Mouse (Mus musculus) midbrain, embryonic 16.5 days (tissue): ENCODE data around the gene Ubap1. TPM values are rescaled to one million over a fixed set of nuclear protein-coding genes. Genes with fewer than 3 reads are reported as not detected.

Experiments
- ATAC-seq: fragments of 200-750 bp; cut with Nextera tagmentation; 2 replicates; pipeline ENCODE4 v1.8.0; 2017; ENCODE audit warnings: moderate TSS enrichment
- H3K27ac ChIP-seq: fragments of 300-500 bp; sonication (generic); 2 replicates; pipeline ENCODE4 v1.5.1; 2014; ENCODE audit warnings: mild to moderate bottlenecking, low read length, mixed read lengths
- H3K27me3 ChIP-seq: fragments of 300-500 bp; sonication (generic); 2 replicates; pipeline ENCODE4 v1.6.1; 2014; ENCODE audit warnings: low read depth, low read length, mixed read lengths; ENCODE audit not compliant: control insufficient read depth, insufficient read depth
- H3K36me3 ChIP-seq: fragments of 300-500 bp; sonication (generic); 2 replicates; pipeline ENCODE4 v1.6.1; 2014; ENCODE audit warnings: mild to moderate bottlenecking, low read length, moderate library complexity, mixed read lengths; ENCODE audit not compliant: control insufficient read depth, insufficient read depth
- H3K4me1 ChIP-seq: fragments of 300-500 bp; sonication (generic); 2 replicates; pipeline ENCODE4 v1.6.1; 2014; ENCODE audit warnings: mild to moderate bottlenecking, low read length, mixed read lengths; ENCODE audit not compliant: control insufficient read depth, insufficient read depth
- H3K4me2 ChIP-seq: fragments of 300-500 bp; sonication (generic); 2 replicates; pipeline ENCODE4 v1.6.1; 2014; ENCODE audit warnings: mild to moderate bottlenecking, low read length, mixed read lengths
- H3K4me3 ChIP-seq: fragments of 300-500 bp; sonication (generic); 2 replicates; pipeline ENCODE4 v1.5.1; 2014; ENCODE audit warnings: low read depth, mild to moderate bottlenecking, low read length, moderate library complexity, mixed read lengths
- H3K9ac ChIP-seq: fragments of 300-500 bp; sonication (generic); 2 replicates; pipeline ENCODE4 v1.6.1; 2014; ENCODE audit warnings: low read depth, low read length, mixed read lengths
- H3K9me3 ChIP-seq: fragments of 300-500 bp; sonication (generic); replicated peaks from 2 replicates; pipeline ENCODE4 v1.6.1; 2014; ENCODE audit warnings: mild to moderate bottlenecking, low read length, mixed read lengths; ENCODE audit not compliant: control insufficient read depth, poor library complexity, severe bottlenecking
- WGBS: fragments of 180-500 bp; shearing (Covaris S2); extraction: QIAGEN DNeasy Blood & Tissue Kit; methylation state at CpG from one replicate; pipeline ENCODE4 v1.1.7; 2014; 5-methylcytosine and 5-hydroxymethylcytosine counted together
- polyA plus RNA-seq: library from polyadenylated mRNA; unstranded; fragments of >200 nt; fragmentation: Nextera tagmentation; extraction: Ambion mirVana; gene quantifications from 2 replicates; pipeline ENCODE4 v1.2.1, GENCODE M21; 2015

Ubap1 gene
- polyA plus RNA-seq, 1 experiment from 2014 or later, result 64.4 TPM

GRCm38 (mm10) chr4:41318267-41318666, 30.5 kb upstream of the Ubap1 start:
- H3K27ac ChIP-seq, result no peak overlapping the region
- H3K4me1 ChIP-seq, result peaks cover 12% of the 10 kb centered on the region
- no peaks in the 10 kb centered on the region for H3K36me3 ChIP-seq
- H3K4me2 ChIP-seq, result no peak overlapping the region
- H3K9ac ChIP-seq, result no peak overlapping the region
- H3K9me3 ChIP-seq, result no peaks in the 10 kb centered on the region
- ATAC-seq, result no peak
- no peak overlapping the region for H3K4me3 ChIP-seq
- 86% methylated on average over 5 of the region's 5 CpGs for WGBS
- no peaks in the 10 kb centered on the region for H3K27me3 ChIP-seq

- Histone ChIP-seq H3K27me3 (no peaks in the 10 kb centered on the region), H3K27ac (no peak overlapping the region), H3K4me1 (no peaks in the 10 kb centered on the region), H3K36me3 (no peaks in the 10 kb centered on the region), H3K9me3 (no peaks in the 10 kb centered on the region), H3K9ac (no peak overlapping the region), H3K4me3 (no peak overlapping the region), H3K4me2 (no peak overlapping the region)
- ATAC-seq, result no peak
- WGBS, result 75% methylated on average over 4 of the region's 4 CpGs
These were observed 27.8 kb upstream of the Ubap1 start for GRCm38 (mm10) chr4:41320971-41321370.

DNA sequence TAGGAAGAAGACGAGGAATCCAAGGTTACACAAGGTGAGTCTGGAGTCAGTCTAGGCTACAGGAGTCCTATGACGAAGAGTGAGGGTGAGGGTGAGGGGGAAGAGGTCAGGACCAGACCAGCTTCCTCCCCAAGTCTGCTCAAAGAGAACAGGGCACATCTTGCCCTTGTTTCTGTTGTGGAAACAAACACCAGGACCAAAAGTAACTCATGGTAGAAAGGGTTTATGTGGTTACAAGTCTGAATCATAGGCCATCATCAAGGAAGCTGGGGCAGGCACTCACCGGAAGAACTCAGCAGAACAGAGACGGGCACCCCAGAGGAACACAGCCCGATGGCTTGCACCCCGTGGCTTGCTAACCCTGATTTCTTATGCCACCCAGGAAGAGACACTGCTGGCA, 21.9 kb upstream of the Ubap1 start:
- Histone ChIP-seq H3K27me3 (no peaks in the 10 kb centered on the region), H3K27ac (no peak overlapping the region), H3K9ac (no peak overlapping the region), H3K9me3 (no peaks in the 10 kb centered on the region), H3K4me2 (no peak overlapping the region), H3K36me3 (no peaks in the 10 kb centered on the region), H3K4me1 (no peaks in the 10 kb centered on the region), H3K4me3 (no peak overlapping the region)
- no peak for ATAC-seq
- WGBS, result 96% methylated on average over 6 of the region's 6 CpGs

- no peaks in the 10 kb centered on the region for H3K9me3 ChIP-seq
- no peak overlapping the region for H3K4me3 ChIP-seq
- no peaks in the 10 kb centered on the region for H3K27me3 ChIP-seq
- no peak overlapping the region for H3K27ac ChIP-seq
- no peak for ATAC-seq
- H3K4me2 ChIP-seq, result no peak overlapping the region
- H3K36me3 ChIP-seq, result no peaks in the 10 kb centered on the region
- H3K9ac ChIP-seq, result no peak overlapping the region
- no peaks in the 10 kb centered on the region for H3K4me1 ChIP-seq
- WGBS, result 47% methylated on average over 4 of the region's 4 CpGs
These were observed 19.3 kb upstream of the Ubap1 start for GRCm38 (mm10) chr4:41329481-41329880.

GRCm38 (mm10) chr4:41331085-41331484, 17.7 kb upstream of the Ubap1 start:
- no peaks in the 10 kb centered on the region for H3K36me3 ChIP-seq
- H3K4me3 ChIP-seq, result no peak overlapping the region
- ATAC-seq, result no peak
- no peaks in the 10 kb centered on the region for H3K4me1 ChIP-seq
- H3K9me3 ChIP-seq, result no peaks in the 10 kb centered on the region
- no peak overlapping the region for H3K9ac ChIP-seq
- H3K27ac ChIP-seq, result no peak overlapping the region
- WGBS, result 76% methylated on average over 3 of the region's 3 CpGs
- H3K27me3 ChIP-seq, result no peaks in the 10 kb centered on the region
- no peak overlapping the region for H3K4me2 ChIP-seq

- H3K4me2 ChIP-seq, result no peak overlapping the region
- 90% methylated on average over 9 of the region's 9 CpGs for WGBS
- H3K4me3 ChIP-seq, result no peak overlapping the region
- no peaks in the 10 kb centered on the region for H3K36me3 ChIP-seq
- H3K9me3 ChIP-seq, result no peaks in the 10 kb centered on the region
- no peak overlapping the region for H3K9ac ChIP-seq
- no peaks in the 10 kb centered on the region for H3K4me1 ChIP-seq
- no peak overlapping the region for H3K27ac ChIP-seq
- H3K27me3 ChIP-seq, result no peaks in the 10 kb centered on the region
- ATAC-seq, result no peak
These were observed 16.9 kb upstream of the Ubap1 start for GRCm38 (mm10) chr4:41331698-41332421.

- no peak overlapping the region for H3K9ac ChIP-seq
- no peaks in the 10 kb centered on the region; the same call in 1 of the 2 replicates for H3K9me3 ChIP-seq
- no peaks in the 10 kb centered on the region for H3K36me3 ChIP-seq
- H3K4me3 ChIP-seq, result no peak overlapping the region
- H3K4me1 ChIP-seq, result no peaks in the 10 kb centered on the region
- ATAC-seq, result no peak
- no peaks in the 10 kb centered on the region for H3K27me3 ChIP-seq
- no peak overlapping the region for H3K4me2 ChIP-seq
- H3K27ac ChIP-seq, result no peak overlapping the region
These were observed 12.2 kb upstream of the Ubap1 start for GRCm38 (mm10) chr4:41336546-41336945.

DNA sequence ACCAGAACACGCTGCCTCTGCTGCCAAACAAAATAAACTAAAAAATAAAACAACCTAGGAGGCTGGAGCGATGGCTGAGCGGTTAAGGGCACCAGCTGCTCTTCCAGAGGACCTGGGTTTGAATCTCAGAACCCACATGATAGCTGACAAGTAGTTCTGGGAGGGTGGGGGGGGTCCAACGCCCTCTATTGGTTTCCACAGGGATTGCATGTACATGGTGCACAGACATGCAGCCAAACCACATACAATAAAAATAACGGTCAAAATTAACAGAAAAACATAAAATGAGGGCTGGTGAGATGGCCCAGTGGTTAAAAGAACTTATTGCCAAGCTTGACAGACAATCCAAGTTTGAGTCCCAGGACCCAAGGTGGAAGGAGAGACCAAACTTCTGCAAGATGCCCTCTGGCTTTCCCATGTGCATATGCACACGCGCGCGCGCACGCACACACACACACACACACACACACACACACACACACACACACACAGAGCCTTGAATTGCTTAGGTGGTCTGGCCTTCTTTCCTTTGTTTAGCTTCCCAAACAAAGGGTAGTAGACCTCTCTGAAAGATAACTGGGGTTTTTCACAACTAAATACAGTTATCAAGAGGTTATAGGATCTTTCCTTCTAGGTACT, 7.8 kb upstream of the Ubap1 start:
- Histone ChIP-seq H3K27me3 (no peaks in the 10 kb centered on the region), H3K9me3 (no peaks in the 10 kb centered on the region; the same call in 1 of the 2 replicates), H3K36me3 (no peaks in the 10 kb centered on the region), H3K4me1 (no peaks in the 10 kb centered on the region), H3K9ac (no peak overlapping the region), H3K27ac (no peak overlapping the region), H3K4me2 (no peak overlapping the region), H3K4me3 (no peak overlapping the region)
- WGBS, result 83% methylated on average over 11 of the region's 11 CpGs
- ATAC-seq, result no peak

- H3K36me3 ChIP-seq, result no peaks in the 10 kb centered on the region
These were observed 2.8 kb upstream of the Ubap1 start for GRCm38 (mm10) chr4:41346011-41346410.

More at GRCm38 (mm10) chr4:41346011-41346410, 2.8 kb upstream of the Ubap1 start:
- H3K4me2 ChIP-seq, result no peak overlapping the region
- WGBS, result 73% methylated on average over 2 of the region's 2 CpGs
- no peaks in the 10 kb centered on the region for H3K27me3 ChIP-seq
- peaks cover 16% of the 10 kb centered on the region for H3K4me1 ChIP-seq
- no peaks in the 10 kb centered on the region; the same call in 1 of the 2 replicates for H3K9me3 ChIP-seq
- ATAC-seq, result no peak
- no peak overlapping the region for H3K4me3 ChIP-seq
- no peak overlapping the region for H3K27ac ChIP-seq
- H3K9ac ChIP-seq, result no peak overlapping the region
